Mouse (Mus musculus): ENCODE data around the gene Zfp27. TPM values are rescaled to one million over a fixed set of nuclear protein-coding genes. Genes with fewer than 3 reads are reported as not detected.

The Zfp27 gene
- polyA plus RNA-seq, 1 experiment from 2014 or later: 14.7 TPM

GRCm38 (mm10) chr7:29861660-29862059 lies 44.7 kb downstream of the Zfp27 start:
- Histone ChIP-seq H3K4me3 (ENCODE audit: low read depth, low read length) (no peak overlapping the region), H3K4me2 (ENCODE audit: low read length) (no peak overlapping the region), H3K27me3 (ENCODE audit: control insufficient read depth, insufficient read depth, low read depth, low read length) (no peaks in the 10 kb centered on the region), H3K36me3 (ENCODE audit: control insufficient read depth, insufficient read depth, low read length) (peaks cover 6% of the 10 kb centered on the region; the same call in 1 of the 2 replicates), H3K9ac (ENCODE audit: low read depth, low read length) (no peak overlapping the region), H3K4me1 (ENCODE audit: control insufficient read depth, insufficient read depth, low read length) (peaks cover 8% of the 10 kb centered on the region), H3K27ac (ENCODE audit: low read length) (no peak overlapping the region), H3K9me3 (replicated peaks; ENCODE audit: control insufficient read depth, low read length, poor library complexity, severe bottlenecking) (no peaks in the 10 kb centered on the region)
- WGBS: 85% methylated on average over 7 of the region's 7 CpGs
- ATAC-seq: no peak

DNA sequence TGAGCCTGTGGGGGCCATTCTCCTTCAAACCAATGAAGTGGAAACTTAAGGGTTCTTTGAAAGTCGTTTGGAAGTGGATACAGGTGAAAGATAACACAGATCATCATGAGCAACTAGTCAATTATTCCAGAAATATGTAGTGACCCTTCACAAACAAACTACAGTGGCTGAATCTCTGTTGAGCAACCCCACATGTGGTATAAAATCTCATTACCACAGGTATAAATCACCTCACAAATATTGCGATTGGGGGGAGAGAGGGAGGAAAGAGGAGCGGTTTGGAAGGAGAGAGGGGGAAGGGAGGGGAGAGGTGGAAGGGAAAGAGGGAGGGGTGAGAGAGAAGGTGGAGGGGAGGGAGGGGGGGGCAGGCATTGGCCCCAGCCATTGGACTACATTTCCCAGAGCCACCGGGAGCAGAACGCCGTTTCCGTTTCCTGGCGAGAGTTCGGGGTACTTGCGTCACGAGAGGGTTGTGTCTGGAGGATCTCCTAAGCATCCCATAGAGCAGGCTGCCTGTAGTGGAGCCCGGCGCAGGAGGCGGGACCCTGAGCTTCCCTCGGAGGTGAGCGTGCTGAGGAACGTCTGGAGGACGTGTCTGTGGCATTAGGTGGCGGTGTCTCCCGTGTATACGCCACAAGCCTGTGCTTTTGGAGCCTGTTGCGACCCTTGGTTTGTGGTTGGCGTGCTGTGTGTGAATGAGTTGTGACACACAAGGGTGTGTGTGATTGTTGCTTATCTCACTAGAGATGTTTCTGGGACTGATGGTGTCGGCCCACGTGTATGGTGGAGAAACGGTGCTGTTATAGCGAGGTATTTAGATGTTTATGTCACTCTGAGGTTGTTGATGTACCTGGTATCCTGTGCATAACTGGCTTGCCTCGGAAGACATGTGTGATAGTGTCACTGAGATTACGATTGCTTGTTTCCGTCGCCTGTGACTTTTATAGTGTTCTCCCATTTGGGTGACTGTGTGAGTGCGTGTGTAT lies 46.5 kb downstream of the Zfp27 start, which contains the start of gene Zfp420:
TSS of gene Zfp420 (plus strand) at position 448 of the 986 bp plus-strand sequence.
- peak within 1 kb of the TSS; percentile 51 for H3K4me3 ChIP-seq (ENCODE audit: low read depth, low read length)
- H3K9ac ChIP-seq (ENCODE audit: low read depth, low read length): peak within 1 kb of the TSS; percentile 62
- peak; percentile 99 for ATAC-seq
- peak within 1 kb of the TSS; percentile 60 for H3K27ac ChIP-seq (ENCODE audit: low read length)
- H3K9me3 ChIP-seq (replicated peaks; ENCODE audit: control insufficient read depth, low read length, poor library complexity, severe bottlenecking): no peaks in the 10 kb centered on the region
- peaks cover 6% of the 10 kb centered on the region; the same call in 1 of the 2 replicates for H3K36me3 ChIP-seq (ENCODE audit: control insufficient read depth, insufficient read depth, low read length)
- peaks cover 8% of the 10 kb centered on the region for H3K4me1 ChIP-seq (ENCODE audit: control insufficient read depth, insufficient read depth, low read length)
- H3K27me3 ChIP-seq (ENCODE audit: control insufficient read depth, insufficient read depth, low read depth, low read length): no peaks in the 10 kb centered on the region
- peak within 1 kb of the TSS; percentile 66 for H3K4me2 ChIP-seq (ENCODE audit: low read length)
- 6% methylated on average over 32 of the region's 32 CpGs for WGBS

GRCm38 (mm10) chr7:29853219-29853842 lies 53.0 kb downstream of the Zfp27 start, which contains the start of gene Zfp940:
Gene Zfp940, minus strand, starts transcription at chr7:29853669.
- peak within 1 kb of the TSS; percentile 52 for H3K4me3 ChIP-seq (ENCODE audit: low read depth, low read length)
- H3K4me1 ChIP-seq (ENCODE audit: control insufficient read depth, insufficient read depth, low read length): peaks cover 9% of the 10 kb centered on the region
- H3K9me3 ChIP-seq (replicated peaks; ENCODE audit: control insufficient read depth, low read length, poor library complexity, severe bottlenecking): no peaks in the 10 kb centered on the region
- peaks cover 11% of the 10 kb centered on the region for H3K36me3 ChIP-seq (ENCODE audit: control insufficient read depth, insufficient read depth, low read length)
- ATAC-seq: peak; percentile 98
- H3K27ac ChIP-seq (ENCODE audit: low read length): peak within 1 kb of the TSS; percentile 71
- no peaks in the 10 kb centered on the region for H3K27me3 ChIP-seq (ENCODE audit: control insufficient read depth, insufficient read depth, low read depth, low read length)
- H3K9ac ChIP-seq (ENCODE audit: low read depth, low read length): peak within 1 kb of the TSS; percentile 70
- WGBS: under 1% methylated on average over 21 of the region's 21 CpGs
- H3K4me2 ChIP-seq (ENCODE audit: low read length): peak within 1 kb of the TSS; percentile 74

DNA sequence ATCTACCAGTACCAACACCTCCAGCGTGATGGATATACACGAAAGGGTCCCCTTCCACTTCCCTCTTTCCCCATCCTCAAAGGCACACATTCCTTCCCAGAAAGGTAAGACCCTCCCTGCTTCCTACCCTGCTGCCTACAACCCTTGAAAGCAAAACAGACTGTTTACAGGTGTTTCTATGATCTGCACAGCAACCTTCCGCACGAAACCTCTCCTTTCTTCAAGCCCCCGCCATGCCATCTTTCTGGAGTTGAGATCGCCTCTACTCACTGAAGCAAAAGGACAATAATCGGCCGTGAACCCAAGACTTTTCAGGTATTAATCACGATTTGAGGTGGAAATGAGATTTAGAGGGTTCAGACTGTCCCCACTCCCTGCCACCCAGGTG lies 53.5 kb downstream of the Zfp27 start:
- H3K36me3 ChIP-seq (ENCODE audit: control insufficient read depth, insufficient read depth, low read length): peaks cover 13% of the 10 kb centered on the region
- no peaks in the 10 kb centered on the region for H3K27me3 ChIP-seq (ENCODE audit: control insufficient read depth, insufficient read depth, low read depth, low read length)
- H3K4me2 ChIP-seq (ENCODE audit: low read length): peak overlapping the region; percentile 74
- H3K4me3 ChIP-seq (ENCODE audit: low read depth, low read length): peak overlapping the region; percentile 52
- H3K27ac ChIP-seq (ENCODE audit: low read length): no peak overlapping the region
- 0 out of 2 replicates have a peak, but pooled peaks have one; percentile 3 for ATAC-seq
- H3K9ac ChIP-seq (ENCODE audit: low read depth, low read length): peak overlapping the region; percentile 70
- 59% methylated on average over 9 of the region's 9 CpGs for WGBS
- H3K9me3 ChIP-seq (replicated peaks; ENCODE audit: control insufficient read depth, low read length, poor library complexity, severe bottlenecking): no peaks in the 10 kb centered on the region
- peaks cover 9% of the 10 kb centered on the region for H3K4me1 ChIP-seq (ENCODE audit: control insufficient read depth, insufficient read depth, low read length)

DNA sequence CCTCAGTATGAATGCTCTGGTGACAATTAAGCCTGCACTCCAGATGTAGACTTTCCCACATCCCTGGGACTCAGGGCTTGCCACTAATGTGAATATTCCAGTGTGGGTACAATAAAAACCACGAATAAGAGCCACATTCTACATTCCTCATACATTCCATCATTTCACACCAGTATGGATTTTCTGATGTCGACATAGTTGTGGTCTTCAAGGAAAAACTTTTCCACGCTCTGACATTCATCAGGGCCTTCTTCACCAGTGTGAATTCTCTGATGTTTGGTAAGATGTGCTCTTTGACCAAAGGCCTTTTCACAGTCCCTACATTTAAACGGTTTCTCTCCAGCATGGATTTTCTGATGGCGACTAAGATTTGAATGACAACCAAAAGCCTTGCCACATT lies 61.8 kb downstream of the Zfp27 start:
- no peaks in the 10 kb centered on the region for H3K27me3 ChIP-seq (ENCODE audit: control insufficient read depth, insufficient read depth, low read depth, low read length)
- no peak overlapping the region for H3K9ac ChIP-seq (ENCODE audit: low read depth, low read length)
- no peak for ATAC-seq
- no peak overlapping the region for H3K27ac ChIP-seq (ENCODE audit: low read length)
- H3K9me3 ChIP-seq (replicated peaks; ENCODE audit: control insufficient read depth, low read length, poor library complexity, severe bottlenecking): no peaks in the 10 kb centered on the region
- no peaks in the 10 kb centered on the region for H3K4me1 ChIP-seq (ENCODE audit: control insufficient read depth, insufficient read depth, low read length)
- peaks cover 32% of the 10 kb centered on the region for H3K36me3 ChIP-seq (ENCODE audit: control insufficient read depth, insufficient read depth, low read length)
- H3K4me3 ChIP-seq (ENCODE audit: low read depth, low read length): no peak overlapping the region
- WGBS: 91% methylated on average over 5 of the region's 5 CpGs
- no peak overlapping the region for H3K4me2 ChIP-seq (ENCODE audit: low read length)

Small RNA genes within 50 kb of the gene (microRNA-seq; reads per million reads assigned to microRNA genes)
- gene Mir7668: not detected

Other genes with a start within 250 kb of the Zfp27 start
- gene Catsperg2, start 179.5 kb downstream of the Zfp27 start, polyA plus RNA-seq (2015; fragmentation: Nextera tagmentation; extraction: Ambion mirVana): 1.0 and 1.1 TPM in 2 replicates
- gene Zfp84, start 138.0 kb downstream of the Zfp27 start, polyA plus RNA-seq (2015; fragmentation: Nextera tagmentation; extraction: Ambion mirVana): 15.4 and 17.6 TPM in 2 replicates
- gene Zfp30, start 122.6 kb downstream of the Zfp27 start, polyA plus RNA-seq (2015; fragmentation: Nextera tagmentation; extraction: Ambion mirVana): 14.0 and 14.8 TPM in 2 replicates
- 32.2 and 32.3 TPM in 2 replicates for gene Zfp790, start 90.5 kb downstream of the Zfp27 start, polyA plus RNA-seq (2015; fragmentation: Nextera tagmentation; extraction: Ambion mirVana)
- gene Zfp940, start 52.9 kb downstream of the Zfp27 start, polyA plus RNA-seq (2015; fragmentation: Nextera tagmentation; extraction: Ambion mirVana): 17.4 and 17.9 TPM in 2 replicates
- gene Zfp420, start 46.6 kb downstream of the Zfp27 start, polyA plus RNA-seq (2015; fragmentation: Nextera tagmentation; extraction: Ambion mirVana): 23.7 and 26.7 TPM in 2 replicates
- gene Zfp383, start 1.7 kb upstream of the Zfp27 start, polyA plus RNA-seq (2015; fragmentation: Nextera tagmentation; extraction: Ambion mirVana): 7.4 and 7.7 TPM in 2 replicates
- 24.4 and 26.7 TPM in 2 replicates for gene Zfp74, start 47.5 kb upstream of the Zfp27 start, polyA plus RNA-seq (2015; fragmentation: Nextera tagmentation; extraction: Ambion mirVana)
- gene Zfp568, start 77.4 kb upstream of the Zfp27 start, polyA plus RNA-seq (2015; fragmentation: Nextera tagmentation; extraction: Ambion mirVana): 3.4 and 4.3 TPM in 2 replicates
- 13.4 and 13.7 TPM in 2 replicates for gene Zfp14, start 144.8 kb upstream of the Zfp27 start, polyA plus RNA-seq (2015; fragmentation: Nextera tagmentation; extraction: Ambion mirVana)
- 10.2 and 13.4 TPM in 2 replicates for gene Zfp82, start 166.3 kb upstream of the Zfp27 start, polyA plus RNA-seq (2015; fragmentation: Nextera tagmentation; extraction: Ambion mirVana)
- 2.0 and 3.2 TPM in 2 replicates for gene Gm26920, start 183.8 kb upstream of the Zfp27 start, polyA plus RNA-seq (2015; fragmentation: Nextera tagmentation; extraction: Ambion mirVana)
- 18.1 and 18.7 TPM in 2 replicates for gene Zfp566, start 184.0 kb upstream of the Zfp27 start, polyA plus RNA-seq (2015; fragmentation: Nextera tagmentation; extraction: Ambion mirVana)
- 79.5 and 87.9 TPM in 2 replicates for gene Zfp260, start 188.2 kb upstream of the Zfp27 start, polyA plus RNA-seq (2015; fragmentation: Nextera tagmentation; extraction: Ambion mirVana)
- 24.5 and 26.6 TPM in 2 replicates for gene Zfp382, start 215.4 kb upstream of the Zfp27 start, polyA plus RNA-seq (2015; fragmentation: Nextera tagmentation; extraction: Ambion mirVana)

All from midbrain, embryonic 16.5 days (tissue).